Mouse (Mus musculus) frontal cortex, adult 2 months (tissue): ENCODE measurements around the gene Des. TPM values are rescaled to one million over a fixed set of nuclear protein-coding genes. Genes with fewer than 3 reads are reported as not detected.
A peak's percentile ranks its signal among the peaks of the same experiment; 100 is the strongest.

ENCODE experiments used
- DNase-seq, 2 experiments: peaks; one replicate each; pipeline ENCODE4 v3.0.0; 2022; ENCODE audit warnings: low spot score in 1 of 2; ENCODE audit errors: extremely low spot score in 1 of 2
- polyA plus RNA-seq: library from polyadenylated mRNA; depleted of rRNA; stranded (reverse); fragments of >200 nt; gene quantifications from 2 replicates; pipeline ENCODE4 v1.2.3, GENCODE M21; 2012

Gene Des
- polyA plus RNA-seq, 1 experiment: 3.5 TPM

DNA sequence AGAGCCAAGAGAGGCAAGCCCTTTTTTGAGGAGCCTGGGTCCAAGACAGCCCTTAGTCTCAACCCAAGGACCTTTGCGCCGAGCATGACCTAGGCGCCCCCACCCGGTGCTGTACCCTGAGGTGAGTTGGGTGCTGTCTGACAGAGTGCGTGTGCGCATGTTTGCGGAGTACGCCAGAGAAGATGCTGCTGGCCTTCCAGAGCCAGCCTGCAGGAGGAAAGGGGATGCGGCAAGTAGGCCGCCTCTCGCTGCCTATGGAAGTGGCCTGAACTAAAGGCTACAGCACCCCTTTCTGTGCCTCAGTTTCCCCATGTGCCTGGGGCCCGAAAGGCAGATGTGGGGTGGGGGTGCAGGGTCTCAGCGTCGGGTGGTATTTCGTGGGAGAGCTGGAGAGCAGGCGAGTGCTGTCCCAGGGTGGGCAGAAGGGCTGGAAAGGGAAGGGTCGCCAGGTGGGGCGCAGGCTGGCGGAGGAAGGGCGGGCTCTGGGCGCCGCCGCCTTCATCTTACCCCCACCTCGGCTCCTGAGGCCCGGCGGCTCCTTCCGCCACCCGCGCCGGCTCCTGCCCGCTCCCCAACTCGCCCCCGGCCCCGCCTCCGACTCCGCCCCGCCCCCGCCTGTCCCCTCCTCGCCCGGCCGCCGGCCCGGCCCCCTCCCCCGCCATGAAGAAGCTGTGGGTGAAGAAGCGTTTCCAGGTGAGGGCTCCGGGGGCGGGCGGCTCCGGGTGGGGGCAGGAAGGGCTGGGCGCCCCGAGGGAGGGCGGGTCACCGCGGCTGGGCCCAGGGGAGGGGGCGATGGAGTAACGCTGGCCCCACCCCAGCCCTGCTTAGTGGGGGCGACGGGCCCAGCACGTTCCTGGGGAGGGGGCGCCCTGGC is 21.6 kb downstream of the Des start:
- DNase-seq: peak in 1 of 2 experiments; percentile 60

DNA sequence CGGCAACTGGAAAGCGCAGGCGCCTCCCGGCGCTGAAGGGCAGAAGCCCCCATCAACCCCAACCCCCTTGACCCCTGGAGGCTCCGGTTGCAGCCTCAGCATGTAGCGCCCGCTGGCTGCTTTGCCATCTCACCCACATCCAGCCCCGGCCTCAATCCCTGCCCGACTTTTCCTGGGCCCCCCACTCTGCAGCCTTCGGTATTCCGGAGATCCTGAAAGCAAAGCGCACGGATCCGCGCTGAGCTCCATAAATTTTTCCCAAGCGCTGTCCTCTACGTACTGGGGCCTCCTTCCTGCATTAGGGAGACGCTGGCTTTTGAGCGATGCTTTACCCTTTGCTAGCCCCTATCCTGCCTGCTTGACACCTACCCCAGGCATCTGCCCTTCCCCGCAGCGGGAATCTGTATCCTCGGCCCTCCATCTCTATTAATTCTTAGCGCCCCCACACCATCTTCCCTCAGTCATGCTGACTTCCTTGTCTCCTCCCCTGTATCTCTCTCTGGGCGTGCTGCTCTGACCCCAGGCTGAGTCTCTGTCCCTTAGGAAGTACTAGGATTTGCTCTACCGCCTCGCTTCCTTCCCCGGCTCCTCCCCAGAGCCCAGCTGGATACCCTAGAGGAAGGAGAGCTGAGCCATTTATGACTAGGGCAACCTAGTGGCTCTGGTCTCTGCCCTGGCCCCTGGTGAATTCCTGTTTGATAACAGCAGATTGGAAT is 22.4 kb downstream of the Des start:
- peak in 1 of 2 experiments; percentile 51 for DNase-seq

DNA sequence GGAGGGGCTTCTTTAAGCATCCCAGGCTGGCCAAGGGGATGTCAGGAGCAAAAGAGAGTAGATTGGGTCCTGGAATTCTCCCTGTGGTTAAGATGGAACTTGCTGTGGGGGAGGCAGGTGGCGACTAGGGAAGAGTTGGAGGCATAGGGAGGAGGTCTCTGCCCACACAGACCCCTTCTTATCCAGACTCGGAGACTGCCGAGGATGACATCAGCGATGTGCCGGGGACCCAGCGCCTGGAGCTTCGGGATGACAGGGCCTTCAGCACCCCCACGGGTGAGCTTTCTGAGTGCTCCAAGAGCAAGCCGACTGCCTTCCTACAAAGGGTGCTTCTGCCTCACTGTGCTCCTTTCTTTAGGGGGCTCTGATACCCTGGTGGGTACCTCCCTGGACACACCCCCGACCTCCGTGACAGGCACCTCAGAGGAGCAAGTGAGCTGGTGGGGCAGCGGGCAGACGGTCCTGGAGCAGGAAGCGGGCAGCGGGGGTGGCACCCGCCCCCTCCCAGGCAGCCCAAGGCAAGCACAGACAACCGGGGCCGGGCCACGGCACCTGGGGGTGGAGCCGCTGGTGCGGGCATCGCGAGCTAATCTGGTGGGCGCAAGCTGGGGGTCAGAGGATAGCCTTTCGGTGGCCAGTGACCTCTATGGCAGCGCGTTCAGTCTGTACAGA is 24.5 kb downstream of the Des start:
- DNase-seq: peak in 1 of 2 experiments; percentile 69

DNA sequence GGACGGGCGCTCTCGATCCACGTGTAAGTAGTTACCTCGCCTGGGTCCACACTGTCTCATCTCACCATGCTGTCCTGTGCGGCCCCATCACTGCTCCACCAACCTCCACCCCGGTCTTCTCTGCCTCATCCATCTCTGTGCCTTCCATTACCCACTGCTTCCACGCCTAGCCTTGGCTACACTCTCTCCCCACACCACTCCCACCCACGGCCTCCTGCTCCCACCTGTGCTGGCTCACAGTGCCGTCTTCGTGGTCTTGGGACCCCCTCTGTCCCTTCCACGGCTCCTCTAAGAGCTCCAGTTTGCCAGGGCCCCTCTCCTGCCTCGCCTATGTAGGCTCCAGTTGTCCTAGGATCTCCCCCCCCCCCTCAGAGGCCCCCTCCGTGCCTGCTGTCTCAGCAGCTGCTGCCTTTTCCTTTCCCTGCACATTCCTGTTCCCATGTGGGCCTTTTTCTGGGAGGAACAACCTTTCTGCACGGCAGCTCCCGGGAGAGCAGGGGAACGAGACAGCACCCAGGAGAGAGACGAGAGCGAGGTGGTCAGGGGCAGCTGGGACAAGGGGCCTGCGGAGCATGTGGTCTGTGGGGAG is 25.1 kb downstream of the Des start:
- peak in 1 of 2 experiments; percentile 30 for DNase-seq

DNA sequence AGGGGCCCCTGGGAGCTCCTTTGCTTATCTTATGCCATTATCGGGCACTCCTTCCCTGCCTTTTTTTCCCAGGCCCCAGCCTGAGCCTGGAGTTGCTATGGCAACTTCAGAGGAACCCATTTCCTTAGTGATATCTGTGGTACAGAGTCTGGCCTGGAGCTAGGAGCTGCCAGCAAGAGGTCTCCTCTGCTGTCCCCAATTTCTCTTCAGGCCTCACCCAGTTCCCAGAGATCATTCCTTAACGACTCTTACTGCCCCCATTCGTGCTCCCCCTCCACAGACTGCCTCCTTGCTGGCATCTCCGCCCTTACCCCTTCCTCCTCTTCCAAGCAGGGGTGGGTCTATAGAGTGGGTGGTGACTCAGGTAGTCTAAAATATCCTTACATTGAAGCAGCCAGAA is 26.0 kb downstream of the Des start:
- peak in 1 of 2 experiments; percentile 59 for DNase-seq

DNA sequence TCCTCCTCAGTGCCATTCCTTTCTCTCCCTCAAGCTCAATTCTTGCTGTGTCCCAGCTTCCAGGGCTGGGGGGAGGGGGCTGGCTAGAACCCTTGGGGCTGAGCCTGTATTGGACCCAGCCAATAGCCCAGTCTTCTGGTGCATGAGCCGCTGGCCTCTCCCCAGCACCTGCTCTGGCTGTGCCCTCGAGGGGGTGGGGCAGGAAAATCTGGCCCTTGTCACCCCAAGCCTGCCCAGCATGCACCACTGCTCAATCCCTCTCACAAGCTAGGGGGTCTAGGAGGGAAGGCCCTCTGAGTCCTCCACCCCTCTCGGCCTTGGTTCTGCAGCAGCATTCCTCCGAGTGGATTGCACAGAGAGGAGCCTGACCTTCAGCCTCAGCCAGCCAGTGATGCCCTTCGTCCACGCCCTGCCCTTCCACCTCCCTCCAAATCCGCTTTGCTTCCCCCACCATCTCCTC is 27.4 kb downstream of the Des start:
- DNase-seq: no peak

DNA sequence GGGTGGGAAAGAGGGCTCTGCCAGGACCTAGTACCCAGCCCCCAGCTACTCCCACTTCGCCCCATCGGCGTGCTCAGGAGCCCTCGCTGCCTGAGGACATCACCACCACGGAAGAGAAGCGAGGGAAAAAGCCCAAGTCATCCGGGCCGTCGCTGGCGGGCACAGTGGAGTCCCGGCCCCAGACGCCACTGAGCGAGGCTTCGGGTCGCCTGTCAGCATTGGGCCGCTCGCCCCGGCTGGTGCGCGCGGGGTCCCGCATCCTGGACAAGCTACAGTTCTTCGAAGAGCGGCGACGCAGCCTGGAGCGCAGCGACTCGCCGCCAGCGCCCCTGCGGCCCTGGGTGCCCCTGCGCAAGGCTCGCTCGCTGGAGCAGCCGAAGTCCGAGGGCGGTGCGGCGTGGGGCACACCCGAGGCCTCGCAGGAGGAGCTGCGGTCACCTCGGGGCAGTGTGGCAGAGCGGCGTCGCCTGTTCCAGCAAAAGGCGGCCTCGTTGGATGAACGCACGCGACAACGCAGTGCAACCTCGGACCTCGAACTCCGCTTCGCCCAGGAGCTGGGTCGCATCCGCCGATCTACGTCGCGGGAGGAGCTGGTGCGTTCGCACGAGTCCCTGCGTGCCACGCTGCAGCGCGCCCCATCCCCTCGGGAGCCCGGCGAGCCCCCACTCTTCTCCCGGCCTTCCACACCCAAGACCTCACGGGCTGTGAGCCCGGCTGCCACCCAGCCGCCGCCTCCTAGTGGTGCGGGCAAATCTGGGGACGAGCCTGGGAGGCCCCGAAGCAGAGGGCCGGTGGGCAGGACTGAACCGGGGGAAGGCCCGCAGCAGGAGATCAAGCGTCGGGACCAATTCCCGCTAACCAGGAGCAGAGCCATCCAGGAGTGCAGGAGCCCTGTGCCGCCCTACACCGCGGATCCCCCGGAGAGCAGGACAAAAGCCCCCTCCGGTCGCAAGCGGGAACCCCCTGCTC is 28.1 kb downstream of the Des start:
- DNase-seq: no peak

DNA sequence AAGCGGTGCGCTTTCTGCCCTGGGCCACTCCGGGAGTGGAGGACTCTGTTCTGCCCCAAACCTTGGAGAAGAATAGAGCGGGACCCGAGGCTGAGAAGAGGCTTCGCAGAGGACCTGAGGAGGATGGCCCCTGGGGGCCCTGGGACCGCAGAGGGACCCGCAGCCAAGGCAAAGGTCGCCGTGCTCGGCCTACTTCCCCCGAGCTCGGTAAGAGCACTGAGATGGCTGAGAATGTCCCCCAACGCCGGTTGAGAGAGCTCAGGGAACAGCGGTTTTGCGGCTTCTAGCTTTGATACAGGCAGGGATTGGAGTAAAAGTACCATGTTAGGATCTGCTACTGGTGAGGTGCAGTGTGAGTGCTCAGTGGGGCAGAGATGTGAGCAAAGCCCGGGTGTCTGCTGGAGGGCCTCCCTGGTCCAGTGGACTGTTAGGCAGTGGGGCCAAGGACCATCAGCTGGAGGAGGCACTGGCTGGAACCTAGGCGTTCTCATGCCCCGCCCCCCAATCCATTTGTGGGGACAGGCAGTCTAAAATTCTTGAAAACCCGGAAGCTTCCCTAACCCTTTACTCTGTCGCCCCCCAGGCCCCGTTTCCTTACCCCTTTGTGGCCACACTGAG is 28.9 kb downstream of the Des start:
- no peak for DNase-seq

DNA sequence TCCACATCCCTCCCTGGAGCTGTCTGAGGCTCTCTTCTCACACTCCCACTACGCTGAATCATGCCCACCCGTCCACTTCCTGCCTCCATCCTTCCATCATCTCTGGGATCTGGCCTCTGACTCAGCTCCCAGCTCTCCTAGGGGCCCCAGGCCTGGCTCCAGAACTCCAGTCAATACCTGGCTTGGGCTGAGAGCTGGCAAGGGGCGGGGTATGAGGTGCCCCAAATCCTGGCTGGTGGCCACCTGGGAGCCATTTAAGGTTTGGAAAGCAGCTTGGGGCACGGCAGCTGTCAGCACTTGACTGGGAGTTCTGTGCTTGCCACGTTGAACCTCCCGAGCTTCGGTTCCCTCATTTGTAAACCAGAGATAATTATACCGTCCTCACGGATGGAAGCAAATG is 33.0 kb downstream of the Des start:
- peak in 1 of 2 experiments; percentile 68 for DNase-seq

DNA sequence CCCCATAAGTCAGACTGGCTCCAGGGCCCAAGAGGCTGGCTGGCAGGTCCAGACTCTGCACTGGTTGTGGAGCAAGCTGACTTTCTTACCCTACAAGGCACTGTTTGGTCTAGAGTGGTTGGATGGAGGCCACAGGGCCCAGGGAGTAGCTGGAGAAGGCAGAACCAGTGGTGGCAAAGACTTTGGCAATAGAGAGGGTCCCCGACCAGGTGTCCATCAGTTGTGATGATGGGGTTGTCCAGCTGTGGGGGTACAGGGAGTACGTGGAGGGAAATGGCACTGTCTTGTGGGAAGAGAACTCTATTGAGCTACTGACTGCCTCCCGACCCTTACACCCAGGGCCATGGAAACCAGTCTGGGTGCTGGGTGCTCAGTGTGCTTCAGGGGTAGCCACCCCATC is 33.7 kb downstream of the Des start:
- no peak for DNase-seq

DNA sequence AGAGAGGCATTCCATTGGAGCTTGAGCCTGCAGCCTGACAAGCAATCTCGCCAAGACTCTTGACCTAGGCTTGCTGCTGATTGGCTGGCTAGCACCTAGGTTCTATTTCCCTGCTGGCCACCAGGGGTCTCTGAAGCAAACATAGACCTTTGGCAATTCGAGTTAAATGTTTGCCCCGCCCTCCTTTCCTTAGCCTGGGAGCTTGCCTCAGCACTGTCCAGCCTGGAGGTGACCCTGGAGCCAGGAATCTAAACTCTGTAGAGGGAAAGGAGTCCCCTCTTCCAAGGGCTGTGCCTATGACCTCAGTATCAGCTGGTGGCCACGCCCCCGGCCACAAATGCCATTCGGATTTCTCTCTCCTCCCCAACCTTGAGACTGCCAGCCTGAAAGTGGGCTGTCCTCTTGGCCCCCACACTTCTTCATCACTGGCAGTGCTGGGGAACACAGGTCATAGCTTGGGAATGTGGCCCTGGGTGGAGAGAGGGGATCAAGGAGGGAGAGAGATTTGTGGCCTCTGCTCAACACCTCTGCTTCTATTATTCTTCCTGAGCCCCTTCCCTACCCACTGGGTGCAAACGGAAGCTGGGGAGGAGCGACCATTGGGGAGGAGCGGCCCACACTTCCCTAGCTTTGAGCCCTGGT is 38.8 kb downstream of the Des start:
- DNase-seq: peak in 1 of 2 experiments; percentile 64

DNA sequence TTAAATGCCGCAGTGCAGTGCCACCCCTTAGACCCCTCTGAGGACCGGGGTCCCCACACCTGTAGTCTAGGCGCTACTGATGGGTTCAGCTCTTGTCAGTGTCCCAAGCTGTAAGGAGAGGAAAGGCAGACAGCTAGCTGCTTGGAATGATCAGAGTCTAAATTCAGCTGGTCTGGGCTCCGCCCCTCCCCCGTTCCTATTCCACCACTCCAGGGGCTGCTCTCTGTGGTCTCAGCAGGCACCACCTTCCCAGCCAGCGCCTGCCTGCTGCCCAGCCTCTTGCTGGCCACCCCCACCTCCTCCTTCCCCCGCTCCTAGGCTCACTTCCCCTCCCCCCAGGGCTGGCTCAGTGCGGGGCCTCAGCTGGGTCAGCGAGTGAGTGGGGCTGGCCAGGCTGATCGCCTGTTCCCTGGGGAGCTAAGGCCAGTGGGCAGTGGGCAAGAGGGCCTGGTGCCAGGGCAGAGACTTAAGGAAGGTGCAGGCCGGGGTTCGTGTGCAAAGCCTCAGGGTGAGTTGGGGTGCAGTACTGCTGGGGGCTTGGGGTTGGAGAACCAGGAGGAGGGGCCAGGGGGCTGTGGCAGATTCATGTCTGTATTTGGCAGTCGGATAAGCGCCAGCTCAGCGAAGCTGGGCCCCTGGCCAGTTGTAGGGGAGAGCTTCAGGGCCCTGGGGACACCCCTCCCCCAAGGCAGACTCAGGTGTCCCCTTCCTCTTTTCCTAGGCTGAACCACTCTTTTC is 39.8 kb downstream of the Des start:
- peak in 1 of 2 experiments; percentile 32 for DNase-seq

DNA sequence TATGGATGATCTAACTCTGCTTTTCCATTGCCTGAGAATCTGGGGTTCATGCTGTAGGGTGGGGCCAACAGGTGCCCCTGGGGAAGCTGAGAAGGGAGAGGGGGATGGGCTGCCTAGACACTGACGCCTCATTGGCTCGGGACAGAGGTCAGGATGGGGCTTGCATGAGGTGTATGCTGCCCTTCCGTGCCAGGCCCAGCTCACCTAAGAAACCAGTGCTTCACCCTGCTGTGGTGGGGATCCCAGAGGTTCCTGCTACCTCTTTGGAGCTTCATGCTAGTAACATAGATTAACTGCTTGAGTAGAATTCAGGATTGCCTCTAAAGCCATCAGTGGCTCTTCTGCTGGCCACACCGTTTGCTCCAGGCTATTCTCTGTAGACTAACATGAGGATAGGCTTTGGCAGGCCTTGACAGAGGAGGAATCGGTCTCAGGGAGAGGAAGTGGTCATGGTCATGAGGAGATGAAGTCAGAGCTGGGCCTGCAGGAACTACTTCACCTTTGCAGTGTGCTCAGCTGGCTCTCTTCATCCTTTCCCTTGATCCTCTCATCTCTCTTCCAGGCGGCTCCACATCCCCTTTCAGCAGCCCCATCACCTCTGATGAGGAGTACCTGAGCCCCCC is 40.5 kb downstream of the Des start:
- no peak for DNase-seq

DNA sequence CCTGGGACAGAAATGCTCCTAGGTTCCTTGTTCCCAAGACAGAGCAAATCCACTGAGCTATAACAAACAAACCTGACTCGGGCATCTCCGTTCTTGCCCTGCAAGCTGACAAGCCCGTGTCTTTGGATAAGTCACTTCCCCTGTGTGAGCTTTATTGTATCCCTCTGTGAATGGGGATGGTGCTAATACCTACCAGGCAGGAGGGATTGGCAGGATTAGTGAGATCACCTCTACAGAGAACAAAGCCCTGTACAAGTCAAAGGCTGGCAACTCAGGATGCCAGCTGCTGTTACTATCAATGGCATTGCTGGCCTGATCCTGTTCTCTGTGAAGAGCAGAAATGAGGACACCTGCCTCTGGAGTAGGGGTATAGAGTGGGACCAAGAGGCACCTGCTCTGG is 45.4 kb downstream of the Des start:
- DNase-seq: no peak

DNA sequence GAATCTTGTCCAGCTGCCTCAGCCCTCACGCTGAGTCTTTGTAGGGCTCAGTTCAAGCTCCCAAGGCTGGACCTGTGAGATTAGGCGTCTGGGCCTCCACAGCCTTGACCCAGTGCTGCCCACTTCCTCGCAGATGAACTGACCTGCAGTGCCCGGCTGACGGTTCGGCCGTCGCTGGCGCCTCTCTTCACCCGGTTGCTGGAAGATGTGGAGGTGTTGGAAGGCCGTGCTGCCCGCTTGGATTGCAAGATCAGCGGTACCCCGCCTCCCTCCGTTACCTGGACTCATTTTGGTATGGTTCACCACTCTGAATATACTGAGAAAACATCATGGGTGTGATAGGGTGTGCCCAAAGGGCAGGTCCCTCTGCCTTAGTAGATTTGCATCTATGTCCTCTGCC is 46.0 kb downstream of the Des start:
- no peak for DNase-seq

DNA sequence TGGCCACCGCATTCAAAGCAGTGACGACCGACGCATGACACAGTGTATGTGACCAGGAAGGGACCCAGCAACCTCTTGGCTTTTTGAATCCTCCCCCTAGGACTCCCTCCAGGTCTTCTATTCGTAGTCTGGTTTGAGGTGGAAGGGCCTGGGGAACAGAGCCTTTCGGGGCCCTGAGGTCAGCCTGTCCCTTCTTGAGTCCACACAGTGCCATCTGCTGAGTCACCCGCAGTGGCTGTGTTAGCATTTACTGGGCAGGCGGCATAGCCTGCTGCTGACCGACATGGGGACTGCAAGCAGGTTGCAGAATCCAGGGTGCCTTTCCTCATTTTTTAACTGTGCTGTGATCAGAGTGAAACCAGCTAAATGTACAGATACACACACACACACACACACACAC is 46.9 kb downstream of the Des start:
- no peak for DNase-seq

DNA sequence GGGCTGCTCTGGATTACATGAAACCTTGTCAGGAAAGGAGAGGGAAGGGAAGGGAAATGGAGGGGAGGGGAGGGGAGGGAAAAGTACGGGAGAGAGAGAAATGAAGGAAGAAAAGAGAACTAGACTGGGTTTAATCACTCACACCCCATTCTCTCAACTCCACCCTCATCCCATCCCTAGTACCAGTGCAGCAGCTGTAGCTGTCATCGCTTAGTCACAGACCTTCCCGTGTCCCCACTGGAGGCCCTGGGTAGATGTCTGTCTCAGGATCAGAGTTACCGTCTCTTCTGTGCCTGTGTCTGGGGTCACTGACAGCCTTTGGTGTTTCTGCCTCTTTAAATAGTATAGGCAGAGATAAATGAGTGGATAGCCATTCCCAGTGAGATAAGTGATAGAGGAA is 48.1 kb downstream of the Des start:
- no peak for DNase-seq

DNA sequence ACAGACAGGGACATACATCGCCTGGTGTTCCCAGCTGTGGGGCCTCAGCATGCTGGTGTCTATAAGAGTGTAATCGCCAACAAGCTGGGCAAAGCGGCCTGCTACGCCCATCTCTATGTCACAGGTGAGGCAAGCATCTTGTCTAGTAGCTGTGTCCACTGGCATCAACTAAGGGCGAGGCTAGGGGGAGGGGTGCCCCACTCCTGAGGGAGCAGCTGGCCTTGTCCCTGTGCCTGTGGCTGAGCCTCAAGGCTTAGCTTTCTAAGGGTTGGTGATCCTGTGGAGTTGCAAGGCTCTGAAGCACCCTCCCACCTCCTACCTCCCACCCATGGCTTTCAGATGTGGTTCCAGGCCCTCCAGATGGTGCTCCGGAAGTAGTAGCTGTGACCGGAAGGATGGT is 49.8 kb downstream of the Des start:
- DNase-seq: no peak
